Mouse (Mus musculus) MEL (cell line): ENCODE data around the gene Dhrs3. TPM values are rescaled to one million over a fixed set of nuclear protein-coding genes. Genes with fewer than 3 reads are reported as not detected.

Source experiments
- DNase-seq: peaks from one replicate; pipeline ENCODE4 v3.0.0; 2011; ENCODE audit warnings: low read depth, low spot score
- H3K27ac ChIP-seq: 2 replicates; pipeline ENCODE4 v1.5.1; 2012; ENCODE audit warnings: low read depth, mild to moderate bottlenecking, control low read depth, low read length, moderate library complexity; ENCODE audit not compliant: control insufficient read depth
- H3K27me3 ChIP-seq, 2 experiments: fragments of 150-350 bp in 1 of 2; sonication (generic) in 1 of 2; 2 replicates each; pipeline ENCODE4 v1.6.1; 2012; ENCODE audit warnings: low read length in 2 of 2, mild to moderate bottlenecking in 2 of 2, improper control_type of control experiment in 1 of 2, moderate library complexity in 1 of 2; ENCODE audit not compliant: insufficient read depth in 2 of 2, control insufficient read depth in 1 of 2
- H3K36me3 ChIP-seq, 2 experiments: 2 replicates each; pipeline ENCODE4 v1.6.1; 2012 to 2014; ENCODE audit warnings: low read length in 2 of 2, improper control_type of control experiment in 1 of 2, inconsistent platforms in 1 of 2, mild to moderate bottlenecking in 1 of 2; ENCODE audit not compliant: insufficient read depth in 2 of 2, control insufficient read depth in 1 of 2
- H3K4me1 ChIP-seq, 2 experiments: fragments of 150-350 bp in 1 of 2; sonication (generic) in 1 of 2; 2 replicates each; pipeline ENCODE4 v1.6.1; 2012; ENCODE audit warnings: low read length in 2 of 2, improper control_type of control experiment in 1 of 2, mild to moderate bottlenecking in 1 of 2; ENCODE audit not compliant: insufficient read depth in 2 of 2, control insufficient read depth in 1 of 2
- H3K4me3 ChIP-seq, 2 experiments: fragments of 150-350 bp in 1 of 2; sonication (generic) in 1 of 2; 2 replicates each; pipeline ENCODE4 v1.5.1; 2012; ENCODE audit warnings: low read depth in 2 of 2, low read length in 2 of 2, mild to moderate bottlenecking in 2 of 2, moderate library complexity in 2 of 2, control low read depth in 1 of 2, improper control_type of control experiment in 1 of 2; ENCODE audit not compliant: control insufficient read depth in 1 of 2, insufficient read depth in 1 of 2
- H3K79me2 ChIP-seq: 2 replicates; pipeline ENCODE4 v1.6.1; 2012; ENCODE audit warnings: mild to moderate bottlenecking, low read length, moderate library complexity; ENCODE audit not compliant: control insufficient read depth, poor library complexity, insufficient read depth
- H3K9ac ChIP-seq: 2 replicates; pipeline ENCODE4 v1.6.1; 2012; ENCODE audit warnings: low read depth, mild to moderate bottlenecking, control low read depth, low read length, moderate library complexity; ENCODE audit not compliant: control insufficient read depth, poor library complexity, severe bottlenecking
- H3K9me3 ChIP-seq: fragments of 150-350 bp; sonication (generic); replicated peaks from 2 replicates; pipeline ENCODE4 v1.6.1; 2012; ENCODE audit warnings: mild to moderate bottlenecking, low read length, improper control_type of control experiment, moderate library complexity; ENCODE audit not compliant: insufficient read depth
- CHD2 ChIP-seq: IDR thresholded peaks from 2 replicates; pipeline ENCODE4 v1.6.1; 2011; ENCODE audit warnings: low read length, improper control_type of control experiment
- E2F4 ChIP-seq: IDR thresholded peaks from 2 replicates; pipeline ENCODE4 v1.6.1; 2011; ENCODE audit warnings: low read depth, low read length, improper control_type of control experiment, borderline replicate concordance
- ELF1 ChIP-seq: IDR thresholded peaks from 2 replicates; pipeline ENCODE4 v1.6.1; 2014; ENCODE audit warnings: low read depth, mild to moderate bottlenecking, inconsistent platforms, low read length, improper control_type of control experiment, moderate library complexity
- ETS1 ChIP-seq: IDR thresholded peaks from 2 replicates; pipeline ENCODE4 v1.6.1; 2012; ENCODE audit warnings: low read depth, mild to moderate bottlenecking, inconsistent platforms, low read length, improper control_type of control experiment, moderate library complexity
- GABPA ChIP-seq: IDR thresholded peaks from 2 replicates; pipeline ENCODE4 v1.6.1; 2012; ENCODE audit warnings: low read depth, mild to moderate bottlenecking, inconsistent platforms, low read length, improper control_type of control experiment, moderate library complexity
- HCFC1 ChIP-seq: IDR thresholded peaks from 2 replicates; pipeline ENCODE4 v1.6.1; 2012; ENCODE audit warnings: low read depth, mild to moderate bottlenecking, inconsistent platforms, low read length, improper control_type of control experiment, moderate library complexity
- JUND ChIP-seq: IDR thresholded peaks from 2 replicates; pipeline ENCODE4 v1.6.1; 2011; ENCODE audit warnings: low read depth, mild to moderate bottlenecking, improper control_type of control experiment, low read length
- MAFK ChIP-seq: IDR thresholded peaks from 2 replicates; pipeline ENCODE4 v1.6.1; 2011; ENCODE audit warnings: low read depth, mild to moderate bottlenecking, low read length, improper control_type of control experiment, borderline replicate concordance
- MAZ ChIP-seq: IDR thresholded peaks from 2 replicates; pipeline ENCODE4 v1.6.1; 2012; ENCODE audit warnings: low read depth, mild to moderate bottlenecking, inconsistent platforms, low read length, improper control_type of control experiment
- MEF2A ChIP-seq: IDR thresholded peaks from 2 replicates; pipeline ENCODE4 v1.6.1; 2014; ENCODE audit warnings: low read depth, mild to moderate bottlenecking, inconsistent platforms, low read length, improper control_type of control experiment; ENCODE audit not compliant: poor library complexity, insufficient replicate concordance, severe bottlenecking; ENCODE audit errors: extremely low read depth
- MYB ChIP-seq: IDR thresholded peaks from 2 replicates; pipeline ENCODE4 v1.6.1; 2011; ENCODE audit warnings: mild to moderate bottlenecking, low read depth, low read length, improper control_type of control experiment
- NELFE ChIP-seq: IDR thresholded peaks from 2 replicates; pipeline ENCODE4 v1.6.1; 2011; ENCODE audit warnings: low read depth, low read length, improper control_type of control experiment
- POLR2A ChIP-seq, 2 experiments: IDR thresholded peaks; 2 replicates each; pipeline ENCODE4 v1.6.1; 2011 to 2012; ENCODE audit warnings: low read length in 2 of 2, mild to moderate bottlenecking in 2 of 2, control low read depth in 1 of 2, improper control_type of control experiment in 1 of 2, low read depth in 1 of 2, moderate library complexity in 1 of 2; ENCODE audit not compliant: control insufficient read depth in 1 of 2, insufficient read depth in 1 of 2, poor library complexity in 1 of 2
- POLR2AphosphoS2 ChIP-seq: IDR thresholded peaks from 2 replicates; pipeline ENCODE4 v1.6.1; 2011; ENCODE audit warnings: low read length, improper control_type of control experiment
- RAD21 ChIP-seq: IDR thresholded peaks from 2 replicates; pipeline ENCODE4 v1.6.1; 2011; ENCODE audit warnings: mild to moderate bottlenecking, low read depth, low read length, improper control_type of control experiment
- RCOR1 ChIP-seq: IDR thresholded peaks from 2 replicates; pipeline ENCODE4 v1.6.1; 2012; ENCODE audit warnings: low read depth, mild to moderate bottlenecking, inconsistent platforms, low read length, improper control_type of control experiment
- TBP ChIP-seq: IDR thresholded peaks from 2 replicates; pipeline ENCODE4 v1.8.0; 2011; ENCODE audit warnings: low read depth, low read length, improper control_type of control experiment
- TCF12 ChIP-seq: IDR thresholded peaks from 2 replicates; pipeline ENCODE4 v1.6.1; 2014; ENCODE audit warnings: low read depth, mild to moderate bottlenecking, inconsistent platforms, low read length, improper control_type of control experiment, moderate library complexity
- UBTF ChIP-seq: IDR thresholded peaks from 2 replicates; pipeline ENCODE4 v1.6.1; 2012; ENCODE audit warnings: low read depth, mild to moderate bottlenecking, inconsistent platforms, low read length, improper control_type of control experiment, moderate library complexity, borderline replicate concordance; ENCODE audit not compliant: insufficient read depth
- USF1 ChIP-seq: IDR thresholded peaks from 2 replicates; pipeline ENCODE4 v1.6.1; 2014; ENCODE audit warnings: low read depth, mild to moderate bottlenecking, inconsistent platforms, low read length, improper control_type of control experiment, moderate library complexity
- USF2 ChIP-seq, 2 experiments: IDR thresholded peaks; 2 replicates each; pipeline ENCODE4 v1.6.1; 2011 to 2012; ENCODE audit warnings: improper control_type of control experiment in 2 of 2, low read length in 2 of 2, borderline replicate concordance in 1 of 2, inconsistent platforms in 1 of 2, low read depth in 1 of 2, mild to moderate bottlenecking in 1 of 2; ENCODE audit not compliant: insufficient read depth in 1 of 2
- ZKSCAN1 ChIP-seq: IDR thresholded peaks from 2 replicates; pipeline ENCODE4 v1.6.1; 2012; ENCODE audit warnings: low read depth, mild to moderate bottlenecking, inconsistent platforms, low read length, improper control_type of control experiment, moderate library complexity
- ZMIZ1 ChIP-seq: IDR thresholded peaks from 2 replicates; pipeline ENCODE4 v1.6.1; 2012; ENCODE audit warnings: low read depth, mild to moderate bottlenecking, inconsistent platforms, low read length, improper control_type of control experiment, moderate library complexity
- ZNF384 ChIP-seq: IDR thresholded peaks from 2 replicates; pipeline ENCODE4 v1.6.1; 2012; ENCODE audit warnings: low read depth, mild to moderate bottlenecking, inconsistent platforms, low read length, improper control_type of control experiment
- polyA plus RNA-seq, 2 experiments: library from polyadenylated mRNA; stranded (reverse) in 1 of 2; unstranded in 1 of 2; fragments of >175 nt in 1 of 2; fragments of >200 nt in 1 of 2; gene quantifications; 2 replicates each; pipeline versions ENCODE4 v1.2.1 to v1.2.4; 2012; ENCODE audit warnings: low replicate concordance in 2 of 2, low read depth in 1 of 2; ENCODE audit not compliant: insufficient read length in 2 of 2, insufficient read depth in 1 of 2, missing spikeins in 1 of 2
- total RNA-seq: library from RNA; depleted of rRNA; stranded (reverse); fragments of 300-350 nt; gene quantifications from 2 replicates; pipeline ENCODE4 v1.2.3, GENCODE M21; 2012

Gene Dhrs3
- total and polyA plus RNA-seq, 3 experiments, result 0.89 to 2.2 TPM; not detected in 1

DNA sequence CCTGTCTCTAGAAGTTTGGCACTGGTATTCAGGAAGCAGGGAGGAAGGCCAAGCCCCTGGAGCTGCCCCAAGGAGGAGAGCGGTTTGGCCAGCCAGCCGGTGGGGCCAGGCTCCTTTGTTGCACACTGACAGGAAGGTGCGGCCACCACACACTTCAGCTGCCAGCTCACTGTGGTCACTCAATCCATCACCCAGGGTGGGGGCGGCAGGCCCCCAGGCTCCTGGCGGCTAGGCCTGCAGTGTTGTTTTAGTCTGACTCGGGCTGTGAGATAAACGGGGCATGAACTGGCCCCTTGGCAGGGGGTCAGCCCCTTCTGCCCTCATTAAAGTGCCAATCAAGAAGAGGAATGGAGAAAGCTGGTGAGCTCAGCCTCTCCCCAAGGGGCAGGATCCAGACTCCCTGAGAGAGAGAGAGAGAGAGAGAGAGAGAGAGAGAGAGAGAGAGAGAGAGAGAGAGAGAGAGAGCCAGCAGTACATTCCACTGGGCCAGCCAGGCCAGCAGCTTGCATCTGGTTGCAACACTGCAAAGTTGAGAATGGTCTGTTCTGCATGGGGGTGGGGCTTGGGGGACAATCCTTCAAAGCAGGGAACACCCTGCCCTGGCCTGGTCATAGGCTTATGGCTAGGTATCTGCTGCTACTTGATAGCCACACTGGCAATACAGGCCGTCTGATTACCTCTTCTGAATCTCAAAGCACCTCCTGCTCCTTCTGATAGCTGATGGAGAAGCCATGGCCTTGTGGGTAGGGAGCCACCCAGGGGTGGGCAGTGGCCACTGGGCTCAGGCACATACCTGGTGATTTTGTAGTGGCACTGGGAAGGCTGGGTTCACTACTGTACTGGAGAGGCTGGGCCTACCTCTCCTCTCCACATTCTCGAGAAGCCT lies 57.1 kb downstream of the Dhrs3 start:
- H3K79me2 ChIP-seq, result no peaks in the 10 kb centered on the region
- TF ChIP-seq RCOR1 (no peak), ZNF384 (no peak), GABPA (no peak), JUND (no peak), MEF2A (no peak), NELFE (no peak), ETS1 (no peak), UBTF (no peak), POLR2A (IDR thresholded peaks at IDR 0.05; ENCODE audit: control insufficient read depth in 1 of 2, insufficient read depth in 1 of 2, low read depth in 1 of 2, low read length in 2 of 2, poor library complexity in 1 of 2) (no peak), MYB (no peak), TCF12 (no peak), USF1 (no peak), ELF1 (no peak), ZKSCAN1 (no peak), POLR2AphosphoS2 (no peak)
- TF ChIP-seq, all 39 proteins: peak for 0
- H3K36me3 ChIP-seq, result peaks cover 0 to 3% of the 10 kb centered on the region in 2 experiments; a peak in 2 of 4 replicates
- H3K27me3 ChIP-seq, result no peaks in the 10 kb centered on the region
- peaks cover 0 to 4% of the 10 kb centered on the region in 2 experiments; a peak in 2 of 4 replicates for H3K4me1 ChIP-seq
- no peak for DNase-seq
- H3K27ac ChIP-seq, result no peak overlapping the region
- H3K4me3 ChIP-seq, result no peak overlapping the region
- no peak overlapping the region for H3K9ac ChIP-seq
- no peaks in the 10 kb centered on the region for H3K9me3 ChIP-seq

DNA sequence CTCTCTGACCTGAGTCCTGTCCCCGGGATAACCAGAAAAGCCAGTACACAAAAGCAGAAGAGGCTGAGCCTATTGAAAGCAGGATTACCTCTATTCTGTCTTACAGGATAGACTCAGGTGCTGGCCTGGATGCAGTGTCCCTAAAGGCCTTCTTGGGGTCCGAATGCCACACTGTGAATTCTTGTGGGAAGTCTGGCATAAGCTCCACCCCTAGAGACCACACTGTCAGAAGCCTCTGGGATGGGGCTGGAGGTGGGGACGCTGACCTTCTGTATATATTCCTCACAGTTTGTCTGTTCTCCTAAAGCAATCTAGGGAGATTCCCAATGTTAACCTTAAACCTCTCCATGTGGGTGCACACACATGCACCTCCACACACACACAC lies 57.7 kb downstream of the Dhrs3 start:
- Histone ChIP-seq H3K9ac (no peak overlapping the region), H3K4me3 (no peak overlapping the region), H3K27me3 (no peaks in the 10 kb centered on the region), H3K4me1 (peaks cover 0 to 4% of the 10 kb centered on the region in 2 experiments; a peak in 2 of 4 replicates), H3K36me3 (peaks cover 0 to 3% of the 10 kb centered on the region in 2 experiments; a peak in 2 of 4 replicates), H3K9me3 (no peaks in the 10 kb centered on the region), H3K27ac (no peak overlapping the region), H3K79me2 (no peaks in the 10 kb centered on the region)
- TF ChIP-seq NELFE (no peak), USF2 (IDR thresholded peaks at IDR 0.05; ENCODE audit: borderline replicate concordance in 1 of 2, insufficient read depth in 1 of 2, low read depth in 1 of 2, low read length in 2 of 2) (no peak), MAZ (no peak), RAD21 (no peak), TCF12 (no peak), ELF1 (no peak), USF1 (no peak), POLR2A (IDR thresholded peaks at IDR 0.05; ENCODE audit: control insufficient read depth in 1 of 2, insufficient read depth in 1 of 2, low read depth in 1 of 2, low read length in 2 of 2, poor library complexity in 1 of 2) (no peak), CHD2 (no peak), ZMIZ1 (no peak), POLR2AphosphoS2 (no peak), HCFC1 (no peak), MAFK (no peak), ETS1 (no peak), ZNF384 (no peak), E2F4 (no peak), TBP (no peak), MYB (no peak)
- no peak for DNase-seq
